Mouse (Mus musculus) midbrain, embryonic 15.5 days (tissue): ENCODE measurements around the gene Sugp2. TPM values are rescaled to one million over a fixed set of nuclear protein-coding genes. Genes with fewer than 3 reads are reported as not detected.
A peak's percentile ranks its signal among the peaks of the same experiment; 100 is the strongest.
"Not testable (repeated sequence)": the region's sequence is repeated elsewhere in the genome, so short reads cannot be mapped to it uniquely, and the experiment has no call there.

Experiments
- ATAC-seq: fragments of 200-750 bp; cut with Nextera tagmentation; replicated peaks from 2 replicates; pipeline ENCODE4 v1.8.0; 2017; ENCODE audit warnings: moderate TSS enrichment
- H3K27ac ChIP-seq: fragments of 300-500 bp; sonication (generic); 2 replicates; pipeline ENCODE4 v1.5.1; 2015; ENCODE audit warnings: mild to moderate bottlenecking, inconsistent platforms
- H3K27me3 ChIP-seq: fragments of 300-500 bp; sonication (generic); replicated peaks from 2 replicates; pipeline ENCODE4 v1.6.1; 2015; ENCODE audit warnings: inconsistent platforms
- H3K36me3 ChIP-seq: fragments of 300-500 bp; sonication (generic); replicated peaks from 2 replicates; pipeline ENCODE4 v1.6.1; 2015; ENCODE audit warnings: inconsistent platforms
- H3K4me1 ChIP-seq: fragments of 300-500 bp; sonication (generic); 2 replicates; pipeline ENCODE4 v1.6.1; 2015; ENCODE audit warnings: inconsistent platforms
- H3K4me2 ChIP-seq: fragments of 300-500 bp; sonication (generic); 2 replicates; pipeline ENCODE4 v1.6.1; 2015; ENCODE audit warnings: inconsistent platforms, mild to moderate bottlenecking, moderate library complexity
- H3K4me3 ChIP-seq: fragments of 300-500 bp; sonication (generic); 2 replicates; pipeline ENCODE4 v1.5.1; 2015; ENCODE audit warnings: mild to moderate bottlenecking, inconsistent platforms
- H3K9ac ChIP-seq: fragments of 300-500 bp; sonication (generic); 2 replicates; pipeline ENCODE4 v1.6.1; 2015; ENCODE audit warnings: mild to moderate bottlenecking, inconsistent platforms
- H3K9me3 ChIP-seq: fragments of 300-500 bp; sonication (generic); 2 replicates; pipeline ENCODE4 v1.6.1; 2016; ENCODE audit warnings: inconsistent platforms
- WGBS: fragments of 180-500 bp; shearing (Covaris S2); methylation state at CpG from one replicate; pipeline ENCODE4 v1.1.7; 2015; ENCODE audit warnings: mixed read lengths; 5-methylcytosine and 5-hydroxymethylcytosine counted together
- polyA plus RNA-seq: library from polyadenylated mRNA; unstranded; fragments of >200 nt; fragmentation: Nextera tagmentation; extraction: Ambion mirVana; gene quantifications from 2 replicates; pipeline ENCODE4 v1.2.1, GENCODE M21; 2015

Sugp2 gene
- polyA plus RNA-seq, 1 experiment from 2014 or later: 109 TPM

DNA sequence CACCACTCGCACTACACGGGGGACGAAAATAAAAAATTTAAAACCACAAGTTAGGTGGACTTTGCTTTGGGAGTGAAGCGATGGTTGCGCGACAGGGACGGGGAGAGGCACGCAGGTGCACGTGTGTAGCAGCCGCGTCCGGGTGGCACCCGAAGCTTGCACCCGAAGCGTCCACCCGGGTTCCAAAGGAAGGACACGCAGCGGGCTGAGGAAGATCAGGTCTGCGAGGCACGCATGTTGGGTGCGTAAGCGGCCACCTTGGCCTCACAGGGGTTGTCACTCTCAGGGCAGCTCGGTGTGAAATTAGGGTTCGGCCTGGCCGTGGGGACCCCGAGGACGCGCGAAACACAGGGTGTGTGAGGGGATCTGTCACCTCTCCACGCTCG is 22.3 kb upstream of the Sugp2 start:
- Histone ChIP-seq H3K4me3 (peak overlapping the region; percentile 57), H3K9ac (peak overlapping the region; percentile 59), H3K9me3 (no peaks in the 10 kb centered on the region), H3K36me3 (no peaks in the 10 kb centered on the region), H3K4me1 (peaks cover 23% of the 10 kb centered on the region), H3K4me2 (peak overlapping the region; percentile 92), H3K27ac (peak overlapping the region; percentile 72; the same call in 1 of the 2 replicates), H3K27me3 (peaks cover 12% of the 10 kb centered on the region)
- ATAC-seq: no peak
- 3% methylated on average over 31 of the region's 31 CpGs for WGBS

DNA sequence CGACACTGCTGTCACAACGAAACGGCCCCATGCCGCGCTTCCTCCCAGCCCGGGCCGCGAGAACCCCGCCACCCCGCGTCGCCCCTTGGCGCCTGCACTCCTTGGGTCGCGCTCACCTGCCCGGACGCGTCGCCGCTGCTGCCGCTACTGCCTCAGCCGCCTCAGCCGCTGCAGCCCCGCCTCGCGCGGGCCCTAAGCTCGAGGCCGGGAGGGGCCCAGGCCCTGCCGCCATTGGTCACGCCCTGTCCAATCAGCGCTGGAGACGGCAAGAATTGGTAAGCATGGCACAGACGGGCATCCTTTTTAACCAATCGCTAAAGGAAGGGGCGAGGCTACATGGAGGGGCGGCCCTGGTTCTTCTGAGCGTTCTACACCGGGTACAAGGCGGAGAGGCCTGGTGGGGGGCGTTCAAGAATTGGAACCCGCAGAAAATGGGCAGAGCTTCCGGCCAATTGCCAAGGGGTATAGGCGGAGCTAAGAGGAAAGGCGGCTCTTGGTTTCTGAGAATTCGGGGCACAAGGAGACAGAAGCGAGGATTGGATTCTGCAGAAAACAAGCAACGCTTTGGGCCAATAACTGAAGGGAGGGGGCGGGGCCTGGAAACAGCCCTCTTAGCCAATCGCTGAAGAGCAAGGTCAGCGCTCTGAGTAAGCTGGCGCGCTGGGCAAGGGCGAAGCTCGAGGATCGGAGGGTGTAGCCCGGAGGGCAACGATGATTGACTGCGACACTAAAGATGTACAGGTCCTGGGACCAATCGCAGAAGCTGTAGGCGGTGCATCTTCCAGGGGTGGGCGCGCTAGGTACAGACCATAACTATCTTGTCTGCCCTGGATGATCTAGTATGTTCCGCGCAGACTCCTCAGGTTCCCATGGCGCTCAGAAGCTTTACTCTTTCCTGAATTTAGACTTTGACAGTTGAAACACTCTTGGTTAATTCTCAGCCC is 21.6 kb upstream of the Sugp2 start, which contains the start of gene Slc25a42:
Gene Slc25a42 (minus strand): TSS at position 194 of the 944 bp plus-strand sequence.
- H3K27me3 ChIP-seq: peaks cover 12% of the 10 kb centered on the region
- under 1% methylated on average over 66 of the region's 66 CpGs for WGBS
- no peaks in the 10 kb centered on the region for H3K36me3 ChIP-seq
- peak within 1 kb of the TSS; percentile 92 for H3K4me2 ChIP-seq
- no peaks in the 10 kb centered on the region for H3K9me3 ChIP-seq
- H3K4me3 ChIP-seq: peak within 1 kb of the TSS; percentile 57
- H3K4me1 ChIP-seq: peaks cover 23% of the 10 kb centered on the region
- peak; percentile 99 for ATAC-seq
- peak within 1 kb of the TSS; percentile 59 for H3K9ac ChIP-seq
- H3K27ac ChIP-seq: peak within 1 kb of the TSS; percentile 72

DNA sequence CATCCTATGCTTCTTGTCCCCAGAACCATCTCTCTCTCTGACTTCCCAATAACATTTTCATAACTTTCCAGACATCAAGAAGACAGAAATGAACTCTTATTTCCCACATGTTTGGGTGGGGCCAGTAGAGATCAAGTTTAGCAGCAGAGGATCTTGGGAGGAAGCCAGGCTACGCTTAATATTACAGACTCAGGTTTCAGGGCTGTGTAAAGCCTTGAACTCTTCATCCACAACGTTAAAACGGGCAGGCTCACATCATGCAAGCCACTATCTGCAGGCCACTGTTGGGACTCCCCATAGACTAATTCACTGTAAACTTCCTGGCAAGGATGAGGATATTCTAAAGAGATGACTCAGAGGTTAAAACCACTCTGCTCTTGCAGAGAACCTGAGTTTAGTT is 19.6 kb upstream of the Sugp2 start:
- H3K4me3 ChIP-seq: no peak overlapping the region
- ATAC-seq: no peak
- H3K9me3 ChIP-seq: no peaks in the 10 kb centered on the region
- H3K27ac ChIP-seq: no peak overlapping the region
- H3K27me3 ChIP-seq: peaks cover 12% of the 10 kb centered on the region
- H3K4me1 ChIP-seq: peaks cover 23% of the 10 kb centered on the region
- 75% methylated on average over 3 of the region's 3 CpGs for WGBS
- H3K4me2 ChIP-seq: no peak overlapping the region
- no peak overlapping the region for H3K9ac ChIP-seq
- H3K36me3 ChIP-seq: no peaks in the 10 kb centered on the region

DNA sequence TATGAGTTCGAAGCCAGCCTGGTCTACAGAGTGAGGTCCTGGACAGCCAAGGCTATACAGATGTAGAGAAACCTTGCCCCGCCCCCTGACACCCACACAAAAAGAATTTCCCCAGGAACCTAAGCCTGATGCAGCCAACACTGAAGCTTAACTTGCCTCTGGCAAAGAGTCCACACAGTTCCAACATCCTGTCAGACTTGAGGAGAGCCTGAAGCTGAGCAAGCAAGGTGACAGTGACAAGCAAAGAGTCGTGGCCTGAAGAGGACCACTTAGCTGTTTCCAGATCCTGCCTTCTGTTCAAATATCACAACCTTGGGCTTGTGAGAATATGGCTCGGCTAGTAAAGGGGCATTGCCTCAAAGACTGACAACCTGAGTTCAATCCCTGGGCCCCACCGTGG is 18.9 kb upstream of the Sugp2 start:
- Histone ChIP-seq H3K36me3 (no peaks in the 10 kb centered on the region), H3K4me3 (no peak overlapping the region)
- ATAC-seq: no peak

DNA sequence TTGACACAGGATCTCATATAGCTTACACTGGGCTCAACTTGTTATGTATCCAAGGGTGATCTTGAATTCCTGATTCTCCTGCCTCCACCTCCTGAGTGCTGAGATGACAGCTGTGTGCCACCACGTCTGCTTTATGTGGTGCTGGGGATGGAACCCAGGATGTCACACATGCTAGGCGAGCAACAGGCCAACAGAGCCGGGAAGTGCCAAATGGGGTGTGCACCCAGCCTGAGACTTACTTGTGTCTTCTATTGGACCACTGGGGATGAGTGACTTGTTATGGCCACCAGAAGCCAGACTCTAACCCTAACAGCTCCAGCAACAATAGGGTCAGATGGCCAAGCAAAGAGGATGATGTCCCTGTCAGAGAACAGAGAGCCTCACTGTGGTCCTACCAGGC is 17.9 kb upstream of the Sugp2 start:
- not testable (repeated sequence) for H3K27ac ChIP-seq, H3K9ac ChIP-seq, H3K9me3 ChIP-seq, H3K36me3 ChIP-seq, ATAC-seq, H3K4me2 ChIP-seq, H3K27me3 ChIP-seq, H3K4me3 ChIP-seq
- WGBS: 71% methylated on average over 3 of the region's 3 CpGs
- peaks cover 11% of the 10 kb centered on the region for H3K4me1 ChIP-seq

More for the DNA sequence above, 18.9 kb upstream of the Sugp2 start:
- Histone ChIP-seq H3K9me3 (no peaks in the 10 kb centered on the region), H3K27me3 (peaks cover 11% of the 10 kb centered on the region), H3K27ac (no peak overlapping the region), H3K4me1 (peaks cover 22% of the 10 kb centered on the region), H3K4me2 (no peak overlapping the region), H3K9ac (no peak overlapping the region)
- whole genome bisulfite sequencing: 78% methylated on average over 5 of the region's 5 CpGs

DNA sequence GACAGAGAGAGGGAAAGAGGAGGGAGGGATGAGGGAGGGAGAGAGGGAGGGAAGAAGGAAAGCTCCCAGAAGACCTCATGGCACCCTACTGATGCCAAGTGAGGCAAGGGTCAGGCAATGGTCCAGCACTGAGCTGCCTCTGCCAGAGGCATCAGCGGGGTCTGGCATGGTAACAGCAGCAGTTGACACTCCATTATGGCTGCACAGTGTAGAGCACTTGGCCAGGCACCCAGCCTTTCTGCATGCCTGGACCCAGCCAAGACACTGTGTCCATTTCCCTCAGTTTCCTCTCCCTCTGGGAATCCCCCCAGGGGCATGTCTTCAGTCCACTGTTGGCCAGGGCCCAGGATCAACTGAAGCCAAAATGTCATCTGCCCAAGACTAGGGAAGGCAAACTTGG is 17.5 kb upstream of the Sugp2 start:
- ATAC-seq: no peak
- H3K9ac ChIP-seq: no peak overlapping the region
- 57% methylated on average over 1 of the region's 1 CpGs for WGBS
- no peak overlapping the region for H3K4me2 ChIP-seq
- H3K36me3 ChIP-seq: peaks cover 4% of the 10 kb centered on the region; the same call in 1 of the 2 replicates
- H3K27ac ChIP-seq: no peak overlapping the region
- no peak overlapping the region for H3K4me3 ChIP-seq
- H3K9me3 ChIP-seq: no peaks in the 10 kb centered on the region
- no peaks in the 10 kb centered on the region for H3K27me3 ChIP-seq
- peaks cover 7% of the 10 kb centered on the region for H3K4me1 ChIP-seq

DNA sequence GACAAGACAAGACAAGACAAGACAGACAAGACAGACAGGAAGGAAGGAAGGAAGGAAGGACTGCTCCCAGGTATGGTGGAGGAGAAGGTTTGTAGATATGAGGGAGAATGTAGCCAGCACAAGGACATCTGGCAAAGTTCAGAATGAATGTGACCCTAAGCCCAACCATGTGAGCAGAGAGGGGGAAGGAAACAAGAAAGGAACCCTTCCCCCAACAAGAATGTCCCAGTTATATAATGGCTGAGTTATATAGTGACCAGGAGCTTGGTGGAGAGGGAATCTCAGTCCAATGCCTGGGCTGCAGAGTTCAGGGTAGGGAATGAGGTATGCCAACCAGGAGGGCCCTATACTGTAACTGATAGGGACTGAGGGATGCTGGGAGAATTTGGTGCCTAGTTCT is 16.6 kb upstream of the Sugp2 start:
- no peak overlapping the region for H3K4me3 ChIP-seq
- no peak overlapping the region for H3K4me2 ChIP-seq
- H3K9ac ChIP-seq: no peak overlapping the region
- no peaks in the 10 kb centered on the region for H3K27me3 ChIP-seq
- H3K9me3 ChIP-seq: no peaks in the 10 kb centered on the region
- H3K36me3 ChIP-seq: peaks cover 12% of the 10 kb centered on the region
- H3K27ac ChIP-seq: no peak overlapping the region
- ATAC-seq: no peak
- peaks cover 5% of the 10 kb centered on the region for H3K4me1 ChIP-seq

DNA sequence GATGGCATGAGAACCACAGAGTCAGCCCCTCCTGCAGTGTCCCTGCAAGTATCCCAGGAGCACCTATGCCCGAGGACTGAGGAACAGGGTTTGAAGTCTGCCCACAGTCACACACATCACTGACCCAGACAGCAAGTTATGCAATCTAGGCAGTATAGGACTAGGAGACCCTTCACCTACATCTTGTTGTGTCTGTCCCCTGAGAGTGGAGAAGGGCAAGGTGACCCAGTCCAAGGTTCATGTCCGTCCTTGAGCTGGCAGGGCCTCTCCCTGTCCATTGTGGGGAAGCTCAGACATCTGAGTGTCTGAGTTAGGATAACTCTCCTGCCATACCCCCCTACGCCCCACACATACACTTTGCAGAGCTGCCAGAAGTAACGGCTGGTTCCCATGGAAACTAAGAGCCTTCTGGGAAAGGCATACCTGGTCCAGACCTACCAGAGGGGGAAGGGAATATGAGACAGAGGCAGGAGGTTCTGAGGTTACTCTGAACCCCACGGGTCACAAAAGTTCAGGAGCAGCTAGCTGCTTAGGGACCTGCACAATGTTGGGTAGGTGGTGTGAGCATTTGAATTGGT is 14.8 kb upstream of the Sugp2 start:
- peak; percentile 44; the same call in 1 of the 2 replicates for ATAC-seq
- H3K9me3 ChIP-seq: no peaks in the 10 kb centered on the region
- no peak overlapping the region for H3K27ac ChIP-seq

DNA sequence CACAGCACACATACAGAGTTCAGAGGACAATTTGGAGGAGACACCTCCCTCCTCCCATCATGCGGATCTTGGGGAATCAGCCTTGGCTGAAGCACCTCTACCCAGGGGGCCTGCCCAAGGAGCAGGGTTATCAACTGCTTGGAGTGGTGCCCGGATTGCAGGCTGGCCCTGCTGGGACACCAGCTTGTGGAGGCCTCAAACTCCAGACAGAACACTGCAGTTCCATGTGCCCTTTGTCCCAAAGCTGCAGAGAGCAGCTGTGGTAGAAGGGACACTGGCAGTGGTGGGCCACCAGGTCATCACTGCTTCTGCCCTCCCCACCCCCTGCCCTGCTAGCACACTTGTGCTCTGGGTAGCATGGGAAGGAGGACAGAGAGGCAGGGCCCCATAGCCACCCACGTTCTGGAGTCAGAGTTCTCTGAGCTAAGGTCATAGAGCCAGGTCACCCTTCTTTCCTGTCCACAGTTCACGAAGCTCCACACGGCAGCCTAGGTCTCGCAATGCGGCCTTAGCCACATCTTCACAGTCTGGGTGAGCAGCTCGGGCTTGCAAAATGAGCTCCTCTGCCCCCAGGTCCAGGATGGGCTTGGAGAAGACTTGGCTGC is 13.7 kb upstream of the Sugp2 start:
- Histone ChIP-seq H3K4me1 (no peaks in the 10 kb centered on the region), H3K4me2 (no peak overlapping the region), H3K27ac (no peak overlapping the region), H3K9me3 (no peaks in the 10 kb centered on the region), H3K9ac (no peak overlapping the region), H3K4me3 (no peak overlapping the region), H3K36me3 (peaks cover 40% of the 10 kb centered on the region), H3K27me3 (no peaks in the 10 kb centered on the region)
- no peak for ATAC-seq
- WGBS: 73% methylated on average over 8 of the region's 8 CpGs

More for the DNA sequence above, 14.8 kb upstream of the Sugp2 start:
- Histone ChIP-seq H3K4me2 (no peak overlapping the region), H3K4me1 (no peaks in the 10 kb centered on the region), H3K36me3 (peaks cover 28% of the 10 kb centered on the region), H3K9ac (no peak overlapping the region), H3K4me3 (no peak overlapping the region), H3K27me3 (no peaks in the 10 kb centered on the region)
- 58% methylated on average over 5 of the region's 5 CpGs for WGBS

DNA sequence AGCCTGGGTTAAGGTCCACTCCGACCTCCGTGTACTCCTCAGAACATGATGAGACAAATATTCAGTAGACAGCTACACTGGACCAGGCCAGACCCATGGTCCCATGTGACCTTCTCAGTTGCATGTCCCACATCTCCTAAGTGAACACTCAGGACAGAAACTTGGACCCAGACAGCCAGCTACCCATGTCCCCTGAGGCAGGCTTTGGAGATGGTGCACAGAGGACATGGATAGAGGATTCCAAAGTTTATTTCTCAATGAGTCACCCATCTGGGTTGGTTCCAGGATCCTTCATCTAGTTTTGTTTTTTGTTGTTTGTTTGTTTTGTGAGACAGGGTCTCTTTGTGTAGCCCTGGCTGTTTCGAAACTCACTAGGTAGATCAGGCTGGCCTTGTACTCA is 13.1 kb upstream of the Sugp2 start:
- H3K4me2 ChIP-seq: no peak overlapping the region
- H3K4me1 ChIP-seq: no peaks in the 10 kb centered on the region
- no peak overlapping the region for H3K27ac ChIP-seq
- ATAC-seq: no peak
- H3K27me3 ChIP-seq: no peaks in the 10 kb centered on the region
- WGBS: 96% methylated on average over 3 of the region's 3 CpGs
- H3K36me3 ChIP-seq: peaks cover 43% of the 10 kb centered on the region
- no peak overlapping the region for H3K4me3 ChIP-seq
- H3K9me3 ChIP-seq: no peaks in the 10 kb centered on the region
- no peak overlapping the region for H3K9ac ChIP-seq

DNA sequence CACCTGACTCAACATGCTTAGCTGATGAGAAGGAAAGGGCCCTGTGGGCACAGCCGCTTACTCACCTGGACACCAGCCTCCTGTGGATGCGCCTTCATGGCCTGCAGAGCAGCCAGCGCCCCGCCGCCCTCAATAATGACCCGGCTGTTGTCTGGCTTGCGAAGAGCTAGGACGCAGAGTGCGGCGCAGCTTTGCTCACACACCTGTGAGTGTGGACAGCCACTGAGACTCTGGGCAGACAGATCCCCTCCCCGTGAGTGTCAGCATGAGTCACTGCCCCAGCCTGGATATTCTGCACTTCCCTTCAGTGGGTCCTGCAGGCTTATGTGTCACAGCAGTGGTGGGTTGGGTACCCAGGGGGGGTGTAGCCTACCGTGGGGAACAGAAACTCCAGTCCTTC is 12.0 kb upstream of the Sugp2 start:
- H3K27ac ChIP-seq: no peak overlapping the region
- H3K4me2 ChIP-seq: no peak overlapping the region
- peaks cover 43% of the 10 kb centered on the region for H3K36me3 ChIP-seq
- H3K9ac ChIP-seq: no peak overlapping the region
- no peaks in the 10 kb centered on the region for H3K9me3 ChIP-seq
- no peak overlapping the region for H3K4me3 ChIP-seq
- ATAC-seq: no peak
- no peaks in the 10 kb centered on the region for H3K4me1 ChIP-seq
- no peaks in the 10 kb centered on the region for H3K27me3 ChIP-seq
- 94% methylated on average over 12 of the region's 12 CpGs for WGBS

DNA sequence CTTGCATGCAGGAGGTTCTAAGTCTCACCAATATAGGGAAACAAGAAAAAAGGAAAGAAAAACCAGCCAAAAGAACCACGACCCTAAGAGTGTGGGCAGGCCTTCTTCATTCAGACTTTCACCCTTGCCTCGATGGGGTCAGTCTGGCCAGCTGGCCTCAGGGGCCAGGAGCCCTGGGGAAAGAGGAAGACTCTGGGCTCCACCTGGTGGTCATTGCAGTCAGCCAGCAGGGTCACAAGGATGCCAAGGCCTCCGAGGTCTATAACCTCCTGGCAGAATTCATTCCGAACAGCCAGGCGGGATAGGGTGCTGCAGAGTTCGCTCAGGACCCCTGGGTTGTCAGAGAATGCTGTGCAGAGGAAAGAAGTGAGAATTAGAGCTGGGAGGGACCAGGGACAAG is 10.7 kb upstream of the Sugp2 start:
- Histone ChIP-seq H3K27ac (no peak overlapping the region), H3K27me3 (no peaks in the 10 kb centered on the region), H3K4me2 (no peak overlapping the region), H3K9me3 (no peaks in the 10 kb centered on the region), H3K4me1 (no peaks in the 10 kb centered on the region), H3K36me3 (peaks cover 43% of the 10 kb centered on the region), H3K9ac (no peak overlapping the region), H3K4me3 (no peak overlapping the region)
- ATAC-seq: no peak
- WGBS: 44% methylated on average over 6 of the region's 6 CpGs
